Mouse (Mus musculus): ENCODE measurements around the gene Peg12.
A peak's percentile ranks its signal among the peaks of the same experiment; 100 is the strongest.

Gene Peg12

GRCm38 (mm10) chr7:62463878-62464755 lies at the start of gene Peg12:
TSS of gene Peg12 (minus strand) at chr7:62464510.
- peak; percentile 29 for DNase-seq (ENCODE audit: low spot score)

- DNase-seq (ENCODE audit: low spot score), result no peak
These were observed 21.8 kb upstream of the Peg12 start for GRCm38 (mm10) chr7:62486139-62486538.

- peak; percentile 0 for DNase-seq (ENCODE audit: low spot score)
These were observed 1.1 kb downstream of the Peg12 start for GRCm38 (mm10) chr7:62463007-62463877.

- no peak for DNase-seq (ENCODE audit: low spot score)
These were observed 1.9 kb downstream of the Peg12 start for GRCm38 (mm10) chr7:62462229-62463006.

- no peak for DNase-seq (ENCODE audit: low spot score)
These were observed 12.0 kb downstream of the Peg12 start for GRCm38 (mm10) chr7:62452353-62452752.

GRCm38 (mm10) chr7:62445431-62446165 lies 18.7 kb downstream of the Peg12 start:
- no peak for DNase-seq (ENCODE audit: low spot score)

- DNase-seq (ENCODE audit: low spot score), result no peak
These were observed 27.9 kb downstream of the Peg12 start for GRCm38 (mm10) chr7:62436394-62436793.

GRCm38 (mm10) chr7:62433243-62433642 lies 31.1 kb downstream of the Peg12 start:
- no peak for DNase-seq (ENCODE audit: low spot score)

GRCm38 (mm10) chr7:62428337-62428736 lies 36.0 kb downstream of the Peg12 start:
- DNase-seq (ENCODE audit: low spot score), result no peak

- DNase-seq (ENCODE audit: low spot score), result no peak
These were observed 41.1 kb downstream of the Peg12 start for GRCm38 (mm10) chr7:62423210-62423609.

- DNase-seq (ENCODE audit: low spot score), result no peak
These were observed 43.7 kb downstream of the Peg12 start for GRCm38 (mm10) chr7:62420566-62420965.

- DNase-seq (ENCODE audit: low spot score), result peak; percentile 66
These were observed 44.6 kb downstream of the Peg12 start, which contains the start of gene Mkrn3 for GRCm38 (mm10) chr7:62419493-62420360. TSS of gene Mkrn3 (minus strand) at chr7:62420139.

- no peak for DNase-seq (ENCODE audit: low spot score)
These were observed 45.2 kb downstream of the Peg12 start for GRCm38 (mm10) chr7:62419105-62419492.

- DNase-seq (ENCODE audit: low spot score), result no peak
These were observed 46.0 kb downstream of the Peg12 start for GRCm38 (mm10) chr7:62418346-62418745.

GRCm38 (mm10) chr7:62416173-62416572 lies 48.1 kb downstream of the Peg12 start:
- no peak for DNase-seq (ENCODE audit: low spot score)

- DNase-seq (ENCODE audit: low spot score), result no peak
These were observed 49.1 kb downstream of the Peg12 start for GRCm38 (mm10) chr7:62415222-62415621.
